Mouse (Mus musculus) hindbrain, embryonic 10.5 days (tissue): Measurements from ENCODE around the gene Cfap70. TPM values are rescaled to one million over a fixed set of nuclear protein-coding genes. Genes with fewer than 3 reads are reported as not detected.

Experiments
- DNase-seq: peaks from one replicate; pipeline ENCODE4 v3.0.0-alpha.2; 2017; ENCODE audit warnings: low spot score
- H3K27ac ChIP-seq: fragments of 300-500 bp; sonication (generic); 2 replicates; pipeline ENCODE4 v1.5.1; 2016; ENCODE audit warnings: mild to moderate bottlenecking, moderate library complexity
- H3K27me3 ChIP-seq: fragments of 300-500 bp; sonication (generic); 2 replicates; pipeline ENCODE4 v1.6.1; 2016; ENCODE audit warnings: mild to moderate bottlenecking; ENCODE audit not compliant: poor library complexity, insufficient read depth, severe bottlenecking
- H3K36me3 ChIP-seq: fragments of 300-500 bp; sonication (generic); 2 replicates; pipeline ENCODE4 v1.6.1; 2016; ENCODE audit warnings: mild to moderate bottlenecking, moderate library complexity
- H3K4me1 ChIP-seq: fragments of 300-500 bp; sonication (generic); replicated peaks from 2 replicates; pipeline ENCODE4 v1.6.1; 2016; ENCODE audit warnings: mild to moderate bottlenecking
- H3K4me3 ChIP-seq: fragments of 300-500 bp; sonication (generic); 2 replicates; pipeline ENCODE4 v1.5.1; 2016; ENCODE audit warnings: mild to moderate bottlenecking, moderate library complexity
- H3K9me3 ChIP-seq: fragments of 300-500 bp; sonication (generic); 2 replicates; pipeline ENCODE4 v1.6.1; 2016; ENCODE audit warnings: mild to moderate bottlenecking, moderate library complexity
- WGBS: fragments of 180-500 bp; shearing (Covaris S2); methylation state at CpG from one replicate; pipeline ENCODE4 v1.1.7; 2016; 5-methylcytosine and 5-hydroxymethylcytosine counted together
- polyA plus RNA-seq: library from polyadenylated mRNA; unstranded; fragments of >200 nt; fragmentation: Nextera tagmentation; extraction: Ambion mirVana; gene quantifications from 2 replicates; pipeline ENCODE4 v1.2.1, GENCODE M21; 2016

The Cfap70 gene
- polyA plus RNA-seq, 1 experiment from 2014 or later = 1.3 TPM

DNA sequence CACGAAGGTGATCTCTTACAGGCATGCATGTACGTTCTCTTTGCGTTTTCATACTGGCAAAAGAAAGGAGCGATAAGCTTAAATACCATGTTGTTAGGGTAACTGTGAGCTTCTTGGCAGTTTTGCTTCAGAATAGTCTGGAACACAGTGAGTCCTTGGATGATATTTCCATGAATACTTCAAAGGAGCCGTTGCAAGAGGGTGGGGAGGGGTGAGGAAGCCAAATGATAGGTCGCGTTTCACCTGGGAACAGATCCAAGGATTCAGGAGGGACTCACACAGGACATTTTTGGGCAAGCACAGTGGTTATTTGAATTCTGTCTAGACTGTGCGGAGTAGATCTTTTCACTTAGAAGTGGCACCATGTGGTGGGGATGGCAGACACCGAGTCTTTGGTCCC lies 54.8 kb downstream of the Cfap70 start:
- no peaks in the 10 kb centered on the region for H3K36me3 ChIP-seq
- H3K9me3 ChIP-seq = no peaks in the 10 kb centered on the region
- H3K27me3 ChIP-seq = no peaks in the 10 kb centered on the region
- H3K27ac ChIP-seq = no peak overlapping the region
- WGBS = 89% methylated on average over 9 of the region's 9 CpGs
- peaks cover 13% of the 10 kb centered on the region; the same call in 1 of the 2 replicates for H3K4me1 ChIP-seq
- H3K4me3 ChIP-seq = no peak overlapping the region
- DNase-seq = no peak

GRCm38 (mm10) chr14:20393205-20393913 lies 58.7 kb downstream of the Cfap70 start, which contains the start of gene Mrps16:
Gene Mrps16 (minus strand): TSS chr14:20393634.
- H3K36me3 ChIP-seq = peaks cover 23% of the 10 kb centered on the region
- peak; percentile 95 for DNase-seq
- peak within 1 kb of the TSS; percentile 94 for H3K27ac ChIP-seq
- WGBS = under 1% methylated on average over 68 of the region's 68 CpGs
- H3K9me3 ChIP-seq = no peaks in the 10 kb centered on the region
- peak within 1 kb of the TSS; percentile 77 for H3K4me3 ChIP-seq
- no peaks in the 10 kb centered on the region for H3K27me3 ChIP-seq
- H3K4me1 ChIP-seq = peaks cover 20% of the 10 kb centered on the region

DNA sequence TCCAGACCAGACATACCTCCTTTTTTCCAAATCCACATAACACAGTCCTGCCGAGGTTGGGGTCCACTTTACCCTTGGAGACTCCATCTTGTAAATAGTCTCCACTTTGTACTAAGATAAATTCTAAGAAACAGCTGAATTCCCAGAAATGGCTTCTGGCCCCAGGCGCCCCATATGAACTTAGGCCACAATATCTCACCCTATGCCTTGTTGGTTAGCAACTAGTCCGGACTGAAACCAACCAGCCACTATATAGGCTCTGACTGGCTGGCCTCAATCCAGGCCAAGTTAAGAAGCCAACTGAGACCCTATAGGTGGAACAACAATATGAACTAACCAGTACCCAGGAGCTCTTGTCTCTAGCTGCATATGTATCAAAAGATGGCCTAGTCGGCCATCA lies 59.7 kb downstream of the Cfap70 start:
- Histone ChIP-seq H3K36me3 (peaks cover 26% of the 10 kb centered on the region), H3K9me3 (no peaks in the 10 kb centered on the region), H3K27ac (no peak overlapping the region), H3K27me3 (no peaks in the 10 kb centered on the region), H3K4me1 (peaks cover 30% of the 10 kb centered on the region), H3K4me3 (0 out of 2 replicates have a peak overlapping the region, but pooled peaks have one; percentile 18)
- no peak for DNase-seq
- 85% methylated on average over 4 of the region's 4 CpGs for WGBS

DNA sequence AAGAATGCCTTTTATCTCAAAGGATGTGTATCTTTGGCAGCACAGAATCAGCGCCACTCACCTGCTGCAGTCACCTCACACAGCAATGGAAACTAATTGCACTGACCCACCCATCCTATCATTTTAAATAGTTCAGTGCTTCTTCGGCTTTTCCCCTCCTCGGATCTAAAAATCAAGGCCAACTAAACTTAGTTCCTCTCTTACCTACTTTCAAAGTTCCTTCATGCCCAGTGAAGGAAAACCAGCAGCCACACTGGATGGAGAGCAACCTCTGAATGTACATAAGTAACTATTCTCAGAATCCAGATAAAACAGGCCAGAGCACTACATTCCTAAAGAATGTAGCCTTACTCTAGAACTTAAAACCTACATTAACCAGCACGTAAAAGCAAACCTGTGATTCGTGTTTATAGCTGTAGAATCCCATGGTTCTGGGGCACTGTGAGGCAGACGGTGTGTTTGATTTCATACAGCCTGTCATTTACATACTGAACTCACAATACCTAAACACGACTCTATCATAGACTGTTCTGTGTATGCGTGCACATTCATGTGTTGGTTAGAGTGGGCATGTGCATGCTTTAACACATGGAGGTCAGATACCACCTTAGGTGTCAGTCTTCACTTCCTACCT lies 62.5 kb downstream of the Cfap70 start:
- Histone ChIP-seq H3K36me3 (peaks cover 53% of the 10 kb centered on the region), H3K27me3 (no peaks in the 10 kb centered on the region), H3K4me3 (peak overlapping the region; percentile 90), H3K9me3 (no peaks in the 10 kb centered on the region), H3K4me1 (peaks cover 48% of the 10 kb centered on the region), H3K27ac (peak overlapping the region; percentile 94; the same call in 1 of the 2 replicates)
- DNase-seq = no peak
- WGBS = 90% methylated on average over 8 of the region's 8 CpGs

DNA sequence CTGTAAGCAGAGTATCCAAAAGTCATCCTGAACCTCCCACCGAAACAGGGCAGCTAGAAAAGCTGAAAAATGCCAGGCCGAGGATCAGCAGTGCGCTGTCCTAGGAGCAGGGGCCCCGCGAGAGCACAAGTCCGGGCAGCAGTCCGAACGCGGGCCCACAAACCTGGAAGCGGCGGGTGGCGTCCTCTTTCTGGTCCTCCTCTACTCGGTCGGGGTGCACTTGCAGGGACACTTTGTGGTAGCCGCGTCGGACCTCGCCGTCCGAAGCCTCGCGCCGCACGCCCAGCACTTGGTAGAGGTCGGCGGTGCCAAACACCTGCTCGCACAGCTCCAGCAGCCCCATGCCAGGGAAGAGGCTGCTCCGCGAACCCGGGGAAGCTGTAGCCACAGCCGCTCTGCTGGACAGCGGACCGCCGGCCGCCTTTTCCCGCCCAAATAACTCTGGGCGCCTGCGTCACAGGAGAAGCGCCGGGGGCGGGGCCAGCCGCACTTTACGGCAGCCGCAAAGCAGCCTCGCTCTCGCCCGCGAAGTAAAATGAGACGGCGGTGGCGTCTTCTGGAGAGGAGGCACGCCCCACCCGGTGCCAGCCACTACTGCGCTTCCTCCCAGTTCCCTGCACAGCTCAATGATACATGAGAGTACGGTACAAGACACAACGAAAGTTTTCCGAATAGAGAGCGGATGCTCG lies 63.4 kb downstream of the Cfap70 start, which contains the start of gene Dnajc9:
Gene Dnajc9 (minus strand): TSS at position 470 of the 689 bp plus-strand sequence.
- no peaks in the 10 kb centered on the region for H3K9me3 ChIP-seq
- H3K36me3 ChIP-seq = peaks cover 63% of the 10 kb centered on the region
- peak within 1 kb of the TSS; percentile 94 for H3K27ac ChIP-seq
- H3K4me3 ChIP-seq = peak within 1 kb of the TSS; percentile 90
- H3K4me1 ChIP-seq = peaks cover 40% of the 10 kb centered on the region
- peak; percentile 95 for DNase-seq
- WGBS = under 1% methylated on average over 59 of the region's 59 CpGs
- no peaks in the 10 kb centered on the region for H3K27me3 ChIP-seq

- DNase-seq = no peak
- 90% methylated on average over 9 of the region's 9 CpGs for WGBS
- Histone ChIP-seq H3K36me3 (peaks cover 97% of the 10 kb centered on the region), H3K27ac (no peak overlapping the region), H3K27me3 (no peaks in the 10 kb centered on the region), H3K9me3 (no peaks in the 10 kb centered on the region), H3K4me3 (no peak overlapping the region), H3K4me1 (no peaks in the 10 kb centered on the region)
These were observed 72.1 kb downstream of the Cfap70 start for GRCm38 (mm10) chr14:20379753-20380430.

- no peak for DNase-seq
- WGBS = 94% methylated on average over 5 of the region's 5 CpGs
- peaks cover 97% of the 10 kb centered on the region for H3K36me3 ChIP-seq
These were observed 72.9 kb downstream of the Cfap70 start for GRCm38 (mm10) chr14:20379087-20379640.

GRCm38 (mm10) chr14:20378313-20379061 lies 73.5 kb downstream of the Cfap70 start:
- Histone ChIP-seq H3K27me3 (no peaks in the 10 kb centered on the region), H3K4me1 (no peaks in the 10 kb centered on the region), H3K9me3 (no peaks in the 10 kb centered on the region), H3K27ac (no peak overlapping the region), H3K4me3 (no peak overlapping the region), H3K36me3 (peaks cover 95% of the 10 kb centered on the region)
- WGBS = 47% methylated on average over 13 of the region's 13 CpGs
- peak; percentile 33 for DNase-seq

More at GRCm38 (mm10) chr14:20379087-20379640, 72.9 kb downstream of the Cfap70 start:
- Histone ChIP-seq H3K27ac (no peak overlapping the region), H3K27me3 (no peaks in the 10 kb centered on the region), H3K9me3 (no peaks in the 10 kb centered on the region), H3K4me1 (no peaks in the 10 kb centered on the region), H3K4me3 (no peak overlapping the region)

DNA sequence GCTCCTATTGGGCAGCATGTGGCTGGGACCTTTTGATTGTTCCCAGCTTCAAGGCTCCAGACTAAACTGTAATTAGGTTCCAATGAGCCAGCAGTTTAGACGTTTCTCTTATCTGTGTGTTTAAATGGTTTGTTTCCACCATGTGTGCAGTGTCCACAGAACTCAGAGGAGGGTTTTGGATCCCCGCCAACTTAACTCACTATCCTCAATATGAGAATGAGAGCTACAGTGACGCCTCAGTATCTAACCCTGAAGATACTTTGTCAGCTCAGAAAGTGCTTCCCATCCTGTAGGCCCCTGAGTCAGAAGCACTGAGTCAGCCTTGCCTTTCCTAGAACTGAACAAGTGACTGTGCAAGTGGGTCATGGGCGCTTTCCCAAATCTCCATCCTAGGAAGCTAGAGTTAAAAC lies 74.9 kb downstream of the Cfap70 start:
- whole genome bisulfite sequencing = 93% methylated on average over 4 of the region's 4 CpGs
- Histone ChIP-seq H3K9me3 (no peaks in the 10 kb centered on the region), H3K27ac (no peak overlapping the region), H3K36me3 (peaks cover 95% of the 10 kb centered on the region), H3K4me3 (no peak overlapping the region), H3K4me1 (no peaks in the 10 kb centered on the region), H3K27me3 (no peaks in the 10 kb centered on the region)
- no peak for DNase-seq

GRCm38 (mm10) chr14:20371854-20372253 lies 80.2 kb downstream of the Cfap70 start:
- Histone ChIP-seq H3K4me1 (no peaks in the 10 kb centered on the region), H3K36me3 (peaks cover 89% of the 10 kb centered on the region), H3K27me3 (no peaks in the 10 kb centered on the region), H3K27ac (no peak overlapping the region), H3K9me3 (no peaks in the 10 kb centered on the region), H3K4me3 (no peak overlapping the region)
- 90% methylated on average over 1 of the region's 1 CpGs for WGBS
- no peak for DNase-seq

DNA sequence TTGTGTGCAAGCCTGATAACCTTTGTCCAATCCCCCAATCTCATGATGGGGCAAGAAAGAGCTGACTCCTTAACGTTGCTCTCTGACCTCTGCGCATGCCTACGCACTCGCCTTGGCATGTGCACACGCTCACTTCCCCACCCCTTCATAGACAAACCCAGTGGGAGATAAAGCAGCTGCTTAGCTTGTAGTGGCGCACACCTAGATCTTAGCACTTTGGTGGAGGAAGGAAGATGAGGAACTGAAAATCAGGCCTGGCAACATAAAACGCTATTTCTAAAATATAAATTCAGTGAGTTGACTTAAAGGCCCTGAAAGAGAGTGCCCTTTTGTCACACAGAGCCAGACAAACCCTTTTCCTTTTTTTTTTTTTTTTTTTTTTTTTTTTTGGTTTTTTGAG lies 81.2 kb downstream of the Cfap70 start:
- 86% methylated on average over 7 of the region's 7 CpGs for WGBS

GRCm38 (mm10) chr14:20368271-20368670 lies 83.8 kb downstream of the Cfap70 start:
- Histone ChIP-seq H3K36me3 (peaks cover 91% of the 10 kb centered on the region), H3K9me3 (no peaks in the 10 kb centered on the region), H3K27me3 (no peaks in the 10 kb centered on the region), H3K27ac (no peak overlapping the region), H3K4me3 (no peak overlapping the region), H3K4me1 (no peaks in the 10 kb centered on the region)
- no peak for DNase-seq
- 93% methylated on average over 3 of the region's 3 CpGs for WGBS

More for the DNA sequence above, 81.2 kb downstream of the Cfap70 start:
- no peak for DNase-seq
- Histone ChIP-seq H3K4me1 (no peaks in the 10 kb centered on the region), H3K27ac (no peak overlapping the region), H3K36me3 (peaks cover 88% of the 10 kb centered on the region), H3K9me3 (no peaks in the 10 kb centered on the region), H3K4me3 (no peak overlapping the region), H3K27me3 (no peaks in the 10 kb centered on the region)
